Mouse (Mus musculus) layer of hippocampus, postnatal 36 days (tissue): Measurements from ENCODE around the gene Ctdspl. TPM values are rescaled to one million over a fixed set of nuclear protein-coding genes. Genes with fewer than 3 reads are reported as not detected.

Experiments
- microRNA-seq, 2 experiments: library from miRNA; unstranded; fragments of <30 nt; microRNA quantifications; one replicate each; pipeline ENCODE4 v1.2.0; 2021
- total RNA-seq, 2 experiments: library from RNA; stranded (reverse); gene quantifications; 2 replicates each; pipeline ENCODE4 v1.2.3; 2021

The Ctdspl gene
- total RNA-seq, 2 experiments from 2014 or later: 24.1 to 28.5 TPM

Small RNA genes lying within 50 kb of the gene (microRNA-seq; reads per million reads assigned to microRNA genes)
- 10.6 to 29.6 reads per million in 2 experiments for gene Mir26a-1

Other genes with a start within 250 kb of the Ctdspl start
- under 1 TPM; 0.62 to 0.76 TPM for gene Vill, start 126.3 kb downstream of the Ctdspl start, total RNA-seq
- gene Plcd1, start 167.0 kb downstream of the Ctdspl start, total RNA-seq: 1 to 10 TPM; 8.3 to 8.4 TPM
- 1 to 10 TPM; 4.3 to 4.4 TPM for gene Dlec1, start 176.0 kb downstream of the Ctdspl start, total RNA-seq
- 1 to 10 TPM; 1.2 to 1.7 TPM for gene Acaa1b, start 230.6 kb downstream of the Ctdspl start, total RNA-seq
- gene Gm47289, start 232.7 kb downstream of the Ctdspl start, total RNA-seq: not detected